In the genomic region with DNA sequence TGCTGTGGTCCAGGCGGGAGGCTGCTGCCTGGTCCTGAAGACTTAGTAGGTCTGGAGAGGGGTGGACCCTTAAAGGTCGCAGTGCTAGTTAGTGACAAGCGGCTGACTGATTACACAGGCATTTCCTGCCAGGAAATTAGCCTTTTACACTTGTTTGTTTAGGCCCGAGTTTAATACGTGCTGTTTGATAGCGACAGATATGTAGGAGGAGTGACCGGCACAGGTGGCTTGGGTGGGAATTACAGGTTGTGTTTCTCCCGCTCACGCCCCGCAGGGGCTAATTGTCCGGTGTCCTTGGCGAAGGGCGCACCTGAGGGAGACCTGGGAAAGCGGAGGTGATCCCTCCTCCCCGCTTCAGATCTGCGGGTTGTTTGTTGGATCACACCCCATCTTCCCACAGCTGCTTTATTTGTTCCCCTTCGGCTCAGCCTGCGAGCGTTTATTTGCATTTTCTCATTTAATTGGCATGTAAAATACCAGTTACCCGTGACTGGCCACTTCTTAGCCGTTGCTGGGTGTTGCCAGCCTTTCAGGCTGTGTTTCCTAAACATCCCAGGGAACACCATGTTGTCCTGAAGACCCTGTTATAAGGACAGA, we compare ENCODE assay signal across 9 mouse cellular contexts. TPM values are rescaled to one million over a fixed set of nuclear protein-coding genes. Genes with fewer than 3 reads are reported as not detected.
DNase-seq lines count a peak whose midpoint lies in the region; ATAC-seq and TF ChIP-seq lines count a peak whose summit lies in the region.
"Had no signal": no experiment of that assay in that cellular context is flagged by ENCODE, and none has a peak within 500 bp of the region (broad histone marks: within the 10 kb centered on the region; RNA-seq: fewer than 3 reads in every experiment).

No protein-coding gene starts in this region.

- no peaks in the 10 kb centered on the region for H3K36me3 ChIP-seq in heart, embryonic 12.5 days
- H3K36me3 ChIP-seq in embryonic facial prominence, embryonic 15.5 days, result no peaks in the 10 kb centered on the region
- H3K36me3 ChIP-seq in midbrain, postnatal 0 days (ENCODE audit: insufficient read depth, low read length), result no peaks in the 10 kb centered on the region
- H3K36me3 ChIP-seq: G1E had no signal

- H3K4me3 ChIP-seq in heart, embryonic 12.5 days, result peak overlapping the region; percentile 20
- H3K4me3 ChIP-seq in embryonic facial prominence, embryonic 15.5 days (replicated peaks), result no peak overlapping the region
- H3K4me3 ChIP-seq in midbrain, postnatal 0 days (ENCODE audit: low read depth, low read length), result peak overlapping the region; percentile 10; the same call in 1 of the 2 replicates

- WGBS in heart, embryonic 12.5 days, result 4% methylated on average over 21 of the region's 21 CpGs
- 4% methylated on average over 21 of the region's 21 CpGs for WGBS in embryonic facial prominence, embryonic 15.5 days
- 8% methylated on average over 21 of the region's 21 CpGs for WGBS in midbrain, postnatal 0 days

- TF ChIP-seq CTCF in midbrain, postnatal 0 days (IDR thresholded peaks at IDR 0.05), result no peak

- peaks cover 5% of the 10 kb centered on the region; the same call in 1 of the 2 replicates for H3K9me3 ChIP-seq in heart, embryonic 12.5 days (replicated peaks)
- no peaks in the 10 kb centered on the region for H3K9me3 ChIP-seq in embryonic facial prominence, embryonic 15.5 days (replicated peaks)
- no peaks in the 10 kb centered on the region for H3K9me3 ChIP-seq in midbrain, postnatal 0 days (ENCODE audit: low read length)
- H3K9me3 ChIP-seq: G1E had no signal

- ATAC-seq in heart, embryonic 12.5 days (ENCODE audit: insufficient number of reproducible peaks, low FRiP score), result no peak
- ATAC-seq in embryonic facial prominence, embryonic 15.5 days (ENCODE audit: insufficient number of reproducible peaks, low FRiP score, low TSS enrichment, low read depth), result peak; percentile 11; the same call in 1 of the 2 replicates
- no peak for ATAC-seq in midbrain, postnatal 0 days (ENCODE audit: low FRiP score)

- peak overlapping the region; percentile 51 for H3K4me2 ChIP-seq in heart, embryonic 12.5 days
- peak overlapping the region; percentile 33 for H3K4me2 ChIP-seq in embryonic facial prominence, embryonic 15.5 days (replicated peaks)
- peak overlapping the region; percentile 44 for H3K4me2 ChIP-seq in midbrain, postnatal 0 days (ENCODE audit: low read depth, low read length, poor library complexity, severe bottlenecking)

- DNase-seq in heart, adult 9 months (ENCODE audit: low spot score in 2 of 2), result no peak
- peak; percentile 18 for DNase-seq in kidney, adult 9 months
- peak; percentile 15 for DNase-seq in midbrain, postnatal 0 days (ENCODE audit: low spot score)
- DNase-seq in right cerebral cortex, postnatal 25 days, result no peak
- DNase-seq in urinary bladder, adult 2 months (ENCODE audit: low spot score), result no peak
- DNase-seq in spleen, adult 18-20 months, result no peak

- 0 out of 2 replicates have a peak overlapping the region, but pooled peaks have one; percentile 19 for H3K9ac ChIP-seq in heart, embryonic 12.5 days
- no peak overlapping the region for H3K9ac ChIP-seq in embryonic facial prominence, embryonic 15.5 days
- H3K9ac ChIP-seq in midbrain, postnatal 0 days (replicated peaks; ENCODE audit: low read length, poor library complexity, severe bottlenecking), result peak overlapping the region; percentile 37; the same call in 1 of the 2 replicates

- no peak overlapping the region for H3K27ac ChIP-seq in heart, embryonic 12.5 days (ENCODE audit: poor library complexity, severe bottlenecking)
- H3K27ac ChIP-seq in embryonic facial prominence, embryonic 15.5 days (replicated peaks), result no peak overlapping the region
- H3K27ac ChIP-seq in midbrain, postnatal 0 days (ENCODE audit: low read depth, low read length), result no peak overlapping the region

- peaks cover 19% of the 10 kb centered on the region; the same call in 1 of the 2 replicates for H3K27me3 ChIP-seq in heart, embryonic 12.5 days (replicated peaks)
- 0 out of 2 replicates have a peak, but pooled peaks cover 6% of the 10 kb centered on the region for H3K27me3 ChIP-seq in embryonic facial prominence, embryonic 15.5 days
- no peaks in the 10 kb centered on the region for H3K27me3 ChIP-seq in midbrain, postnatal 0 days (ENCODE audit: insufficient read depth, low read length)

- H3K4me1 ChIP-seq in heart, embryonic 12.5 days (replicated peaks), result peaks cover 9% of the 10 kb centered on the region
- peaks cover 6% of the 10 kb centered on the region for H3K4me1 ChIP-seq in embryonic facial prominence, embryonic 15.5 days
- H3K4me1 ChIP-seq in midbrain, postnatal 0 days (ENCODE audit: insufficient read depth, low read length), result peaks cover 8% of the 10 kb centered on the region; the same call in 1 of the 2 replicates

RNA-seq across cellular contexts. Expression of gene Gprc5a, which starts 25.1 kb away (rescaled TPM):
- 4.0 and 4.8 TPM in 2 replicates for polyA plus RNA-seq in heart, embryonic 12.5 days (2016; fragmentation: Nextera tagmentation; extraction: Ambion mirVana)
- polyA plus RNA-seq in embryonic facial prominence, embryonic 15.5 days (2015; fragmentation: Nextera tagmentation; extraction: Ambion mirVana), result 6.8 and 8.3 TPM in 2 replicates
- total RNA-seq in midbrain, postnatal 0 days (2014; rRNA removed), result not detected in 2 replicates
- 0.21 and 0.49 TPM in 2 replicates for polyA plus RNA-seq in midbrain, postnatal 0 days (2015; fragmentation: Nextera tagmentation; extraction: Ambion mirVana)
- 2.0 and 3.5 TPM in 2 replicates for polyA plus RNA-seq in urinary bladder, adult 2 months (2012; rRNA removed)
- total RNA-seq: G1E had no signal
- polyA plus RNA-seq: G1E had no signal

RNA-seq across cellular contexts. Expression of gene Ddx47, which starts 29.0 kb away (rescaled TPM):
- polyA plus RNA-seq in heart, embryonic 12.5 days (2016; fragmentation: Nextera tagmentation; extraction: Ambion mirVana), result 64.3 and 65.4 TPM in 2 replicates
- 101 and 108 TPM in 2 replicates for polyA plus RNA-seq in embryonic facial prominence, embryonic 15.5 days (2015; fragmentation: Nextera tagmentation; extraction: Ambion mirVana)
- 27.5 and 43.5 TPM in 2 replicates for total RNA-seq in midbrain, postnatal 0 days (2014; rRNA removed)
- 58.1 and 58.4 TPM in 2 replicates for polyA plus RNA-seq in midbrain, postnatal 0 days (2015; fragmentation: Nextera tagmentation; extraction: Ambion mirVana)
- 80.2 and 86.4 TPM in 2 replicates for polyA plus RNA-seq in urinary bladder, adult 2 months (2012; rRNA removed)

RNA-seq across cellular contexts. Expression of gene Apold1, which starts 58.9 kb away (rescaled TPM):
- 5.4 and 5.8 TPM in 2 replicates for polyA plus RNA-seq in heart, embryonic 12.5 days (2016; fragmentation: Nextera tagmentation; extraction: Ambion mirVana)
- polyA plus RNA-seq in embryonic facial prominence, embryonic 15.5 days (2015; fragmentation: Nextera tagmentation; extraction: Ambion mirVana), result 4.6 and 5.0 TPM in 2 replicates
- 5.8 and 6.1 TPM in 2 replicates for total RNA-seq in midbrain, postnatal 0 days (2014; rRNA removed)
- polyA plus RNA-seq in midbrain, postnatal 0 days (2015; fragmentation: Nextera tagmentation; extraction: Ambion mirVana), result 4.3 and 5.1 TPM in 2 replicates
- polyA plus RNA-seq in urinary bladder, adult 2 months (2012; rRNA removed), result 1.9 TPM in 2 replicates

Comparison
In these comparisons a context has a peak if more than half of its experiments do, and no peak if none do; other contexts are left out.
1. DNase-seq: peak in kidney, adult 9 months (single experiment) and midbrain, postnatal 0 days (single experiment); none in heart, adult 9 months (0 of 2), right cerebral cortex, postnatal 25 days (single experiment), urinary bladder, adult 2 months (single experiment) and spleen, adult 18-20 months (0 of 2).
2. Peak in every context shown above with its lines, with median percentiles within 50 percentile points of each other: H3K4me2 ChIP-seq.